Mouse (Mus musculus) stomach, embryonic 15.5 days (tissue): ENCODE results near the gene Pdap1. TPM values are rescaled to one million over a fixed set of nuclear protein-coding genes. Genes with fewer than 3 reads are reported as not detected.
"Not testable (repeated sequence)": the region's sequence is repeated elsewhere in the genome, so short reads cannot be mapped to it uniquely, and the experiment has no call there.

Source experiments
- ATAC-seq: fragments of 200-750 bp; cut with Nextera tagmentation; 2 replicates; pipeline ENCODE4 v1.8.0; 2017; ENCODE audit warnings: low read depth, moderate number of reproducible peaks, moderate TSS enrichment; ENCODE audit not compliant: insufficient read depth, low FRiP score
- H3K27ac ChIP-seq: fragments of 300-500 bp; sonication (generic); 2 replicates; pipeline ENCODE4 v1.5.1; 2015; ENCODE audit warnings: mild to moderate bottlenecking, inconsistent platforms
- H3K27me3 ChIP-seq: fragments of 300-500 bp; sonication (generic); replicated peaks from 2 replicates; pipeline ENCODE4 v1.6.1; 2015; ENCODE audit warnings: inconsistent platforms
- H3K36me3 ChIP-seq: fragments of 300-500 bp; sonication (generic); 2 replicates; pipeline ENCODE4 v1.6.1; 2015; ENCODE audit warnings: inconsistent platforms
- H3K4me1 ChIP-seq: fragments of 300-500 bp; sonication (generic); 2 replicates; pipeline ENCODE4 v1.6.1; 2015; ENCODE audit warnings: inconsistent platforms
- H3K4me2 ChIP-seq: fragments of 300-500 bp; sonication (generic); 2 replicates; pipeline ENCODE4 v1.6.1; 2015; ENCODE audit warnings: mild to moderate bottlenecking, inconsistent platforms
- H3K4me3 ChIP-seq: fragments of 300-500 bp; sonication (generic); replicated peaks from 2 replicates; pipeline ENCODE4 v1.5.1; 2015; ENCODE audit warnings: inconsistent platforms
- H3K9ac ChIP-seq: fragments of 300-500 bp; sonication (generic); 2 replicates; pipeline ENCODE4 v1.6.1; 2015; ENCODE audit warnings: inconsistent platforms
- H3K9me3 ChIP-seq: fragments of 300-500 bp; sonication (generic); 2 replicates; pipeline ENCODE4 v1.6.1; 2016; ENCODE audit warnings: inconsistent platforms
- WGBS: fragments of 180-500 bp; shearing (Covaris S2); methylation state at CpG from one replicate; pipeline ENCODE4 v1.1.7; 2015; 5-methylcytosine and 5-hydroxymethylcytosine counted together
- polyA plus RNA-seq: library from polyadenylated mRNA; unstranded; fragments of >200 nt; fragmentation: Nextera tagmentation; extraction: Ambion mirVana; gene quantifications from 2 replicates; pipeline ENCODE4 v1.2.1, GENCODE M21; 2015

Gene Pdap1
- polyA plus RNA-seq, 1 experiment from 2014 or later: 90.9 TPM

DNA sequence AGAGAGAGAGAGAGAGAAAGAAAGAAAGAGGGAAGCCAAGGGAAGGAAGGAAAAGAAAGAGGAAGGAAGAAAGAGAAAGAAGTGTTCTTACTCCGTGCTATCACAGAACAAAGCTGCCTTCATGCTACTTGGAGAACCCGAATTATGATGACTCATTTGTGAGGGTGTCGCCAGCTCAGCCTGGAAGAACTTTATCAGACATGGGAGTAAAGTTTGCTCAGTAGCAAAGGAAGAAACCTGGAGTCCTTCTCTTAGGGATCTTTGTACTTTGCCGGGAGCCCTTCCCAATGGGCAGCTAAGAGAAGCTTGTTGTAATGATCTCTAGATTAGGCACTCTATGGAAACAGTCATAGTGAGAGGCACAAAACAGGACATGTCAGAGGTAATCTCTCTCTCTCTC is 37.3 kb downstream of the Pdap1 start:
- Histone ChIP-seq H3K27ac (no peak overlapping the region), H3K4me3 (no peak overlapping the region), H3K4me2 (no peak overlapping the region), H3K9me3 (no peaks in the 10 kb centered on the region), H3K36me3 (peaks cover 67% of the 10 kb centered on the region), H3K27me3 (no peaks in the 10 kb centered on the region), H3K9ac (no peak overlapping the region), H3K4me1 (no peaks in the 10 kb centered on the region)
- 0 out of 2 replicates have a peak, but pooled peaks have one; percentile 16 for ATAC-seq
- WGBS: 73% methylated on average over 4 of the region's 4 CpGs

DNA sequence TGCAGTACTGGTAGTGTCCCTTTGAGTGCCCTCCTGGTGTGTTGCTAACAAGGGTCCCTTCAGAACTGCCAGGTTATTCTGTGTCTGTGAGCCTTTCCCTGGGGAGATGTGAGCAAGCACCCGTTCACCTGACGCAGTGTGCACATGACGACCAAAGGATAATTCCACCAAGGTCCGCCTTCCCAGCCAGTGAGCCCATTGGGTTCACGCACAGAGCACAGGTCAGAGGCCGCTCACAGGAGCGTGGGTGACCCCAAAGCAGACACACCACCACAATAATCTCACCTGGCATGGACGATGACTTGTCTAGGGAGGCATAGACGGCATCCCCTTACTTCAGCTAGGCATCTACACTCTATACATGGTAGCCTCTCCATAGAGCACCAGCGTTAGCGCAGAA is 38.6 kb downstream of the Pdap1 start:
- WGBS: 93% methylated on average over 11 of the region's 11 CpGs
- H3K4me3 ChIP-seq: not testable (repeated sequence)
- H3K36me3 ChIP-seq: peaks cover 66% of the 10 kb centered on the region

DNA sequence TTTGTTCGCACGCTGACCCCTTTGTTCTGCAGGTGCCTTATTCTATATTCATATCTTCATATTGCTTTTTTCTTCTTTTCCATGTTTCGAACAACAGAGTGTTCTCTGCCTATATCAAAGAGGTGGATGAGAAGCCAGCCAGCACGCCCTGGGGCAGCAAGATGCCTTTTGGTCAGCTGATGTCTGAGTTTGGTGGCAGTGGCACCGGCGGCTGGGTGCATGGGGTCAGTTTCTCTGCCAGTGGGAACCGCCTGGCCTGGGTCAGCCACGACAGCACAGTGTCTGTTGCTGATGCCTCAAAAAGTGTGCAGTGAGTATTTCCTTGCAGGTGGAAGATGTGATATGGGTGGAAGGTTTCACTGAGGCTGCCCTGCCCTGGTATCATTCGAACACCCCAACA is 39.1 kb downstream of the Pdap1 start:
- Histone ChIP-seq H3K36me3 (peaks cover 65% of the 10 kb centered on the region), H3K4me1 (no peaks in the 10 kb centered on the region), H3K9ac (no peak overlapping the region), H3K27me3 (no peaks in the 10 kb centered on the region), H3K4me2 (no peak overlapping the region), H3K9me3 (no peaks in the 10 kb centered on the region), H3K4me3 (no peak overlapping the region), H3K27ac (no peak overlapping the region)
- ATAC-seq: no peak
- 93% methylated on average over 9 of the region's 9 CpGs for WGBS

More for the DNA sequence above, 38.6 kb downstream of the Pdap1 start:
- not testable (repeated sequence) for H3K9ac ChIP-seq, H3K27ac ChIP-seq, H3K4me2 ChIP-seq, H3K27me3 ChIP-seq, ATAC-seq, H3K9me3 ChIP-seq, H3K4me1 ChIP-seq

DNA sequence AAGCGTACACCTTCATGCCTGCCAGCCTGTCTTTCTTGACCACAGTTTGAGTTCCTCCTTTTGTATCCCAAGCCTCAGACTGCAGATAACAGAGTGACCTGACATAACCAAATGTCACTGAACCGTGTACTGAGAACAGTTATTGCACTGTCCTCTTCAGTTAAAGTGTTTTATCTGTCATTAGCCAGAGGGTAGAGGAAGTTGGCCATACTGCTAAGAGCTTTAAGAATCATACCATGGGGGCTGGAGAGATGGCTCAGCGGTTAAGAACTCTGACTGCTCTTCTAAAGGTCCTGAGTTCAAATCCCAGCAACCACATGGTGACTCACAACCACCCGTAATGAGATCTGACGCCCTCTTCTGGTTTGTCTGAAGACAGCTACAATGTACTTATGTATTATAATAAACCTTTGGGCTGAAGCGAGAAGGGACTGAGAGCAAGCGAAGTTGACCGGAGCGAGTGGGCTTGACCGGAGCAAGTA is 41.7 kb downstream of the Pdap1 start:
- Histone ChIP-seq H3K4me1 (no peaks in the 10 kb centered on the region), H3K9me3 (no peaks in the 10 kb centered on the region), H3K4me2 (no peak overlapping the region), H3K36me3 (peaks cover 48% of the 10 kb centered on the region), H3K4me3 (no peak overlapping the region), H3K27me3 (no peaks in the 10 kb centered on the region), H3K27ac (no peak overlapping the region), H3K9ac (no peak overlapping the region)
- WGBS: 88% methylated on average over 10 of the region's 10 CpGs
- no peak for ATAC-seq

DNA sequence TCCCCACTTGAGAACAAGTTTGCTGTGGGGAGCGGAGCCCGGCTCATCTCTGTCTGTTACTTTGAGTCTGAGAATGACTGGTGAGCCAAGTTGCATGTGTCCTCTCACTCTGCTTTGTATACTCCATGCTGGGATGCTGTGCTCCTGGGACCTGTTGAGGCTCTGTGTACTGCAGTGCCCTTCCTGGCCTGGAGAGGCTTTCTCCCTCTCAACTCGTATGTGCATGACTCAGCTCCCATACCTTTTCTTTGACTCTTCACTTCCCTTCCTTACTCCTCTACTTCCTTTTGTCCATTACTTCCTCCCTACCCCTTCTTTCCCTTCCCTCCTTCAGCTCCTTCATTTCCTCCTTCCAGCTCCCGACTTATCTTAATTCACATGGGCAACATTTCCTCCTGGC is 43.8 kb downstream of the Pdap1 start:
- ATAC-seq: no peak
- H3K9ac ChIP-seq: no peak overlapping the region
- no peaks in the 10 kb centered on the region for H3K9me3 ChIP-seq
- peaks cover 52% of the 10 kb centered on the region for H3K36me3 ChIP-seq
- H3K27me3 ChIP-seq: no peaks in the 10 kb centered on the region
- WGBS: 80% methylated on average over 4 of the region's 4 CpGs
- H3K4me1 ChIP-seq: no peaks in the 10 kb centered on the region
- H3K4me2 ChIP-seq: no peak overlapping the region
- H3K27ac ChIP-seq: no peak overlapping the region
- no peak overlapping the region for H3K4me3 ChIP-seq

DNA sequence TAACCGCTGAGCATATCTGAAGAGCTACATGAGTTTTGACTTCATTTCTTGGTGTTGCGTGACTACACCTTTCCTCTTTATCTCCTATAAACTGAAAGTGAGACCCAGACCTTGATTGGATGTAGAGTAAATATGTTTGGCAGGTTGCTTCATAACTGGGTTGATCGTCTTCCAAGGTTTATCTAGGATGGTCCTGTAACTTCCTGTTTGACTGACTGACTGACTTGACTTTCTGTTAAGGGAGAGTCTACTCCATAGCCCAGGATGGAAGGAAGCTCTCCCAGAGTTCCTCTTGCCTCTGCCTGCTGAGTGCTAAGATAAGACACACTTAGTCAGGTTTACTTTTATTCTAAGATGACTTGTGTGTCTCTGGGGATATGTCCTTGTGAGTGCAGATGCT is 50.2 kb downstream of the Pdap1 start:
- WGBS: 85% methylated on average over 3 of the region's 3 CpGs
- Histone ChIP-seq H3K27me3 (no peaks in the 10 kb centered on the region), H3K36me3 (peaks cover 33% of the 10 kb centered on the region), H3K27ac (no peak overlapping the region), H3K9ac (no peak overlapping the region), H3K4me3 (no peak overlapping the region), H3K4me1 (0 out of 2 replicates have a peak, but pooled peaks cover 3% of the 10 kb centered on the region), H3K9me3 (no peaks in the 10 kb centered on the region), H3K4me2 (no peak overlapping the region)
- no peak for ATAC-seq

DNA sequence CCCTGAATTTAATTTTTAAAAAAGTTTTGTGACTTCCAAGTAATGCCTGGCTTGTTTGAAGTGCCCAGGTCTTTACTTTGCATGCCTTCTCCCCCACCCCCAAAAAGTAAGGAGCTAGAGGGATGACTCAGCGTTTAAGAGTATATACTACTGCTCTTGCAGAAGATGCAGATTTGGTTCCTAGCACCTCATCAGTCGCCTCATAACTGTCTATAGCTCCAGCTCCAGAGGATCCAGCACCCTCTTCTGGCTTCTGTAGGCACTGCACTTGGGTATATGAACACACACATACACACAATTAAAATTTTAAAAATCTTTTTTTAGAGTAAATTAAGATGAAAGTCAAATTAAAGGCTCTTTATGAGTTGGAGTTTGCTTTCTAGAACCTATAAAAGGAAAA is 51.9 kb downstream of the Pdap1 start:
- Histone ChIP-seq H3K4me3 (no peak overlapping the region), H3K9me3 (no peaks in the 10 kb centered on the region), H3K27ac (no peak overlapping the region), H3K9ac (no peak overlapping the region), H3K4me1 (peaks cover 8% of the 10 kb centered on the region; the same call in 1 of the 2 replicates), H3K4me2 (no peak overlapping the region), H3K36me3 (peaks cover 25% of the 10 kb centered on the region), H3K27me3 (no peaks in the 10 kb centered on the region)
- 95% methylated on average over 2 of the region's 2 CpGs for WGBS
- no peak for ATAC-seq

DNA sequence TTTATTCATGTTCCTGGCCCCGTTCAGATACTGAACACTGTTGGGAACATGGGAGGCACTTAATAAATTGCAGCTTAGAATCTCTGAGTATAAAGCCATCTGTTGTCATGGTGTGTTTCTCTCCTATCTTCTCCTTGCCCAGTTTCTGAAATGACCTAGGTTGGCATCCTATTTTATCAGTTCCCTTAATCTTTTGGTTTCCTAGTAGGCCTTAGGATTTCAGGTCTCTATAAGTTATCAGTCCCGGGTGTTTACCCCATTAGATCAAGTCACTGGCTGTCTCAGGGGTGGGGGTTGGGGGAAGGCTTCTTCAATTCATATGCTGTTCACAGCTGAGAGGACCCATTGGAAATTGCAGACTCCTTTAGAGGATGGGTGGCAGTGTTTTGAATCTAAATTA is 55.2 kb downstream of the Pdap1 start:
- no peak overlapping the region for H3K27ac ChIP-seq
- peak overlapping the region; percentile 95 for H3K4me3 ChIP-seq
- H3K4me1 ChIP-seq: peaks cover 8% of the 10 kb centered on the region; the same call in 1 of the 2 replicates
- no peaks in the 10 kb centered on the region for H3K27me3 ChIP-seq
- H3K4me2 ChIP-seq: peak overlapping the region; percentile 71
- H3K9me3 ChIP-seq: no peaks in the 10 kb centered on the region
- ATAC-seq: no peak
- H3K36me3 ChIP-seq: peaks cover 5% of the 10 kb centered on the region; the same call in 1 of the 2 replicates
- H3K9ac ChIP-seq: peak overlapping the region; percentile 90; the same call in 1 of the 2 replicates
- WGBS: 48% methylated on average over 2 of the region's 2 CpGs

DNA sequence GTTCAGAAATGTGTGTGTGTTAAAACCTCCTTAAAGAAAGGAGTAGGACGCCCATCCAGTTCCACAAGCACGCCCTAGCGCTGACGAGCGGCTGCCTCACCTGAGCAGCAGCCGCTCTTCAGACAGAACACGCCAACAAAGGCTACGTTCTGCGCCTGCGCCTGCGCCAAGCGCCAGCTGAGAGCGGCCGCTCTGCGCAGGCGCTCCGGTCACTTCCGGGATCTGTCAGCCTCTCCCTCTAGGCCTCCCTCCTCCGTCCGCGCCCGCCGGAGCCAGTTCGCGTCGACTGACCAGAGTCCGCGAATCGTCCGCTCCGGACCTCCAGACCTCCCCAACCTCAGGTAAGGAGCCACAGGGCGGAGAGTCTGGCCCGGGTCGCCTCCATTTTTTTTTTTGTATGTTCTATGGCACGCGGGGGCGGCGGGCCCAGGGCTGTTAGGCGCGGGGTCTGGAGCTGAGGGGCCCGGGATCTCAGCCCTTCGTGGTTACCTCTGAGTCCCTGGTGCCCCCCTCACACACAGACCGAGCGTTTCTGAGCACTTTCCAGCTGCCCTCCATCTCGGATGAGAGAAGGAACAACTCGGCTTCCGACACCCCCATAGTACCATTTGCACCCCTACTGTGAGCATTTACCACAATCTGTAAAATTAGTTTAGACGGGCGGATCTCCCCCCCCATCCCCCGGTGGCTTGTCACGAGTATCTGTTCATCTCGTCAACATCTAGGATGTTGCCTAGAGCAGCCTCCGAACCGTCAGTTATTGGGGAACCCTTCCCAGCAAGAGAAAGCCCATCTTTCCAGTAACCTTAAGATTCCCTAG is 56.2 kb downstream of the Pdap1 start, which contains the start of the genes Arpc1a and Kpna7:
Arpc1a (plus strand) TSS at position 199 of the 820 bp plus-strand sequence.
Kpna7 (minus strand) TSS at position 399 of the 820 bp plus-strand sequence.
- under 1% methylated on average over 54 of the region's 54 CpGs for WGBS
- H3K9ac ChIP-seq: peak within 1 kb of the TSS; percentile 90
- peak within 1 kb of the TSS; percentile 71 for H3K4me2 ChIP-seq
- H3K27ac ChIP-seq: peak within 1 kb of the TSS; percentile 82
- peaks cover 8% of the 10 kb centered on the region; the same call in 1 of the 2 replicates for H3K4me1 ChIP-seq
- H3K36me3 ChIP-seq: peaks cover 5% of the 10 kb centered on the region; the same call in 1 of the 2 replicates
- H3K9me3 ChIP-seq: no peaks in the 10 kb centered on the region
- ATAC-seq: peak; percentile 98
- no peaks in the 10 kb centered on the region for H3K27me3 ChIP-seq
- peak within 1 kb of the TSS; percentile 95 for H3K4me3 ChIP-seq

DNA sequence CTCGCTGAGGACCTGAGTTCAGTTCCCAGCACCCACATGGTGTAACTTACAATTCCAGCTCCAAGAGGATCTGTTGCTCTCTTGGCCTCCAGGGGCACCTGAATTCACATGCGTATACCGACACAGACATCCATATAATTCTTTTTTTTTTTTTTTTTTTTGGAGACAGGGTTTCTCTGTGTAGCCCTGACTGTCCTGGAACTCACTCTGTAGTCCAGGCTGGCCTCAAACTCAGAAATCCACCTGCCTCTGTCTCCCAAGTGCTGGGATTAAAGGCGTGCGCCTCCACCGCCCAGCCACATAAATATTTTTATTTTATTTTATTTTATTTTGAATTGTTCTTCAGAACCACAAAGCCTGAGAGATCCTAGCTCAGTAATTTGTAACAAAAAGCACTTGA is 56.8 kb downstream of the Pdap1 start:
- Histone ChIP-seq H3K27ac (peak overlapping the region; percentile 82; the same call in 1 of the 2 replicates), H3K4me3 (peak overlapping the region; percentile 95), H3K4me2 (peak overlapping the region; percentile 71), H3K9ac (peak overlapping the region; percentile 90; the same call in 1 of the 2 replicates)
- not testable (repeated sequence) for H3K9me3 ChIP-seq, H3K27me3 ChIP-seq, H3K36me3 ChIP-seq, H3K4me1 ChIP-seq, ATAC-seq
- WGBS: 39% methylated on average over 6 of the region's 6 CpGs

DNA sequence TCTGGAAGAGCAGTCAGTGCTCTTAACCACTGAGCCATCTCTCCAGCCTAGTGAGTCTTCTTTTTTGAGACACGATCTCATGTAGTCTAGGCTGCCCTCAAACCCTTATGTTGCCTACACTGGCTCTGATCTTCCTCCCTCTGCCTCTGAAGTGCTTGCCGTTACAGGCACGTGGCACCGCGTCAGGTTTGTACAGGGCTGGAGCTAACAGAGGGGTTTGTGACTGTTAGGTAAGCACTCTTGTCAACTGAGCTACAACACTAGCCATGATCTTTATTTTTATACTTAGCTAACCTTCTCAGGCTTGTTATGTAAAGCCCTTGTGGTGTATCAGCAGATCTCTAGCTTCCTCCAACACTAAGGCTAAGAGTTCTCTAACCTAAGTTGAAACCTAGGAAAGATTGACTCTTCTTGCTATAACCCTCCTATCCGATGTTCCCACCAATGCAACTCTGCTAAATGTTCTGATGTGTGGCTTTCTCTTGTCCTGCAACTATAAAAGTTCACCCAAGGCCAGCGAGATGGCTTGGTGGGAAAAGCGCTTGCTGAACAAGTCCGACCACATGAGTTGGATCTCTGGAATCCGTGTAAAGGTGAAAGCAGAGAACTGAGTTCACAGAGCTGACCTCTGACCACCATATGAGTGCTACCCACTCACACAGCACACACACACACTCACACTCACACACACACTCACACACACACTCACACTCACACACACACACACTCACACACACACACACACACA is 58.0 kb downstream of the Pdap1 start:
- H3K9ac ChIP-seq: no peak overlapping the region
- 82% methylated on average over 10 of the region's 10 CpGs for WGBS
- no peak overlapping the region for H3K4me3 ChIP-seq
- no peaks in the 10 kb centered on the region for H3K27me3 ChIP-seq
- no peaks in the 10 kb centered on the region for H3K9me3 ChIP-seq
- H3K36me3 ChIP-seq: 0 out of 2 replicates have a peak, but pooled peaks cover 5% of the 10 kb centered on the region
- no peak overlapping the region for H3K4me2 ChIP-seq
- no peak for ATAC-seq
- H3K27ac ChIP-seq: no peak overlapping the region
- peaks cover 8% of the 10 kb centered on the region; the same call in 1 of the 2 replicates for H3K4me1 ChIP-seq
